Mouse (Mus musculus) layer of hippocampus, postnatal 36 days (tissue): ENCODE results near the gene Mus81. TPM values are rescaled to one million over a fixed set of nuclear protein-coding genes. Genes with fewer than 3 reads are reported as not detected.
A peak's percentile ranks its signal among the peaks of the same experiment; 100 is the strongest.

ENCODE experiments used
- DNase-seq, 2 experiments: peaks; one replicate each; pipeline ENCODE4 v3.0.0; 2022
- total RNA-seq, 2 experiments: library from RNA; stranded (reverse); gene quantifications; 2 replicates each; pipeline ENCODE4 v1.2.3; 2021

The Mus81 gene
- total RNA-seq, 2 experiments from 2014 or later = 37.6 to 39.3 TPM

DNA sequence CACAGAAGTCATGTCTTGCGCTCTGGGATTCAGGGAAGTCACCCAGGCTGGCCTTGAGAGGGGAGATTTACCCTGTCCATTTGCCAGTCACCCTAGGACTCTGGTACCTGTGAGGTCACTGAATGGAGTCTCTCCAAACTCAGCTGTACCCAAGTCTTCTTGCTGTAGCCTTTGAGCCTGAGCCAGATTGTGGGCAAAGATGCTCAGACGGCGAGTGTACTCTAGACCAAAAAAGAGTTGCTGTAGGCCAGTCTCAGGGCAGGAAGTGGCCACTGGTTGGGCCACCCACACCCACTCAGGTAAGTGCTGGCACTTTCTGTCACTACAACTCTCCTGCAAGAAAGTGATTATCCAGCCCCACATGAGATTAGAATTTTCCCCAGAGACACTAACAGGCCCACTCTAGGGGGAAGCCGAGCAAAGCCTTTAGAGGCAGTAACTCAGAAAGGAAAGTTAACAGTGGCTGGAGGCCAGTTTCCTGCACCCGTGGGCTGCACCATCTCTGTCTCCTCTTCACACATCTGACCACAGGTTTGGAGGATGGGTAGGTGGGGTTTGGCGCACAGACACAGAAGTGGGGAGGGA, 21.2 kb downstream of the Mus81 start:
- no peak for DNase-seq

DNA sequence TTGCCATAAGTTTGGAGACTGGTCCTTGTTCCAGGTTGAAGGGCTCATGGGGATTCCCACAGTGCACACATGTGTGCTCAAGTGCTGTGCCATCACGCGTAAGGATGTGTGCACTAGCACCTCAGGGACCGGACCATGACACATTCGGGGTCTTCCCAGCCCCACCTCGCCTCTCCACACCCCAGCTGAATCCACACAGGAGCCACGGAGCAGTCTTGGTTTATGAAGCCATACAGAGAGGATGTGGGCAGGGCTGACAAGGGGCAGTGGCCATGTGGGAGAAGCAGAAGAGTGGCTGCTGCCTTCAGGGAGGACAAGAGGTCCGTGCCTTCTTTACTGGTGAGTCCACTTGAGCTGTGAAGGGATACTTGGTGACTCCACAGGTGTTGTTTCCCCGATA, 23.2 kb downstream of the Mus81 start:
- DNase-seq = no peak

DNA sequence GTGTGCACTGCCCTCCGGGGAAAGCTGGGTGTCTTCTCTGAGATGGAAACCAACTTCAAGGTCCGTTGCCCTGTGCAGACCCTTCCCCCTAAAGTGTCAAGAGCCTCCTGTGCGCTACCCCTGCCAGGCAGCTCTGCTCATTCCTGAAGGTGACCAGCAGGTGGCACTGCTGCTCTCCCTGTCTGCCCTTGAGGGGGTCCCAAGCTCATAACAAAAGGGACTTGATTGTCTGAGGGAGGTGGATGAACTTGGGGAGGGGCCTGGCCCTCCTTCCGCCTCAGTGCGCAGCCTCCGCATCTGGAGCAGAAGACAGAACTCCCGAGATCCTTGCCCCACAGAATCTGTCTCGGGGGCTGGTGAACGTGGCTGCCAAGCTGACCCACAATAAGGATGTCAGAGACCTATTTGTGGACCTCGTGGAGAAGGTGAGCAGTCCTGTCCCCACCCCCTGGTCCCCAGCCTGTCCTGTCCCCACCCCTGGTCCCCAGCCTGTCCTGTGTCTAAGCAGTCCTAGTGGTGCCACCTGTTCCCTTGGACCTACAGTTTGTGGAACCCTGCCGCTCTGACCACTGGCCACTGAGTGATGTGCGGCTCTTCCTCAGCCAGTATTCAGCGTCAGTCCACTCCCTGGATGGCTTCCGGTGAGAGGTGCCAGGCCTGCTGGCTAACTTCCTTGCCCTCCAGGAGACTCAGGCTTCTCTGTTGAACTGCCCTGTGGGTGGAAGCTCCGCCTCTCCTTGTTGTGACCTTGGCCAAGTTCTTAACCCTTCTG, 24.2 kb downstream of the Mus81 start:
- DNase-seq = peak; percentile 46 to 58

DNA sequence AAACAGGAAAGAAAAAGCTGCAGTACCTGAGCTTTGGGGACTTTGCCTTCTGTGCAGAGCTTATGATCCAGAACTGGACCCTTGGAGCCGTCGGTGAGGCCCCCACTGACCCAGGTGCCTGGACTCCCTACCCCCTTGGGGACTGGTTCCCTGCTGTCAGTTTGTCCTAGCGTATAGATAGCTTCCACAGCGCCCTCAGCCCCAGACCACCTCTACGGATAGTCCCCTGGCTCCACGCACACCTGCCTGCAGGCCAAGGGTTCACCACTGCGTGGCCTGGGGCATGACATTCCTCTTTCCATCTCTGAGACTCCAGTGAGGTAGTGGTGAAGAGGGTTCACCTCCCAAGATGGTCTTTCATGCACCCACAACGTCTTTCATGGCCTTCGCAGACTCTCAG, 25.0 kb downstream of the Mus81 start:
- no peak for DNase-seq

- no peak for DNase-seq
Measured at GRCm38 (mm10) chr19:5461411-5461810, 26.8 kb downstream of the Mus81 start.

- peak; percentile 84 to 86 for DNase-seq
Measured at GRCm38 (mm10) chr19:5460465-5460911, 27.7 kb downstream of the Mus81 start, which contains the start of gene Fibp. Fibp (plus strand) TSS chr19:5460615.

GRCm38 (mm10) chr19:5459896-5460295, 28.3 kb downstream of the Mus81 start:
- DNase-seq = no peak

GRCm38 (mm10) chr19:5459019-5459418, 29.2 kb downstream of the Mus81 start:
- peak; percentile 56 to 61 for DNase-seq

GRCm38 (mm10) chr19:5457746-5458442, 30.3 kb downstream of the Mus81 start, which contains the start of gene Ccdc85b:
Ccdc85b (minus strand) TSS chr19:5457894.
- DNase-seq = no peak

DNA sequence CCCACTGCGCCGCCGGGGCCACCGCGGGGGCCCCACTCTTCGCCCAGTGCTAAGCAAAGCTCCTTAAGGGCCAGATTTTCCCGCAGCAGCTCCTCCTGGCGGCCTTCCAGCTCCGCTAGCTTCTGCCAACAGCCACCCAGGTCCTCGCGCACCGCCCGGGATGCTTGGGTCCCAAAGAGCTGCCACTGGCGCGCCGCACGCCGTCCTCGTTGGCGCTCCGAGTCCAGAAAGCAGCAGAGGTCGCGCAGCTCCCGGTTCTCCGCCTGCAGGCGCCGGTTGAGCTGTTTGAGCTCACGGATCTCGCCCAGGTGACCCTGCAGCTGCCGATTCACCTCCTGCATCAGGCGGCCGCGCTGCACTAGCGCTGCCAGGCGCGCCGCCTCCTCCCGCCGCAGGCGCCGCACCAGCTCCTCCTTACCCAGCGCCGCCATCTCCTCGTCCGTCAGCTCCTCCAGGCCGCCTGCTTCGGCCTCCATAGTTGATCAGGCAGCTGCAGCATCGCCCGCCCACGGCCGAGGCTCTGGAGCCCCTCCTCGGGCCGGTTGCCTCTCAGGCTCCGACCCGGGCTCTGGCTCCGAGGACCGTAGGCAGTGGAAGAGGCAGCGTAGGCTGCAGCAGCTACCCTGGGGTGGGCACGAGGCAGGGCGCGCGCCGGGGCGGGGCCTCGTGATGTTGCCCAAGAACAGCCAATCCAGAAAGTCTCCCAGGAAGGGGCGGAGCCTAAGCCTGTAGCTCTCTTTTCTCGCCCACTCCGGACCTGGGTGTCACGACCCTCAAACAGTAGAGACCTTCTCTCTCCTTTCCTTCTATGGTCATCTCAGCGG, 31.1 kb downstream of the Mus81 start:
- peak; percentile 96 for DNase-seq

GRCm38 (mm10) chr19:5456241-5456921, 31.8 kb downstream of the Mus81 start:
- no peak for DNase-seq

DNA sequence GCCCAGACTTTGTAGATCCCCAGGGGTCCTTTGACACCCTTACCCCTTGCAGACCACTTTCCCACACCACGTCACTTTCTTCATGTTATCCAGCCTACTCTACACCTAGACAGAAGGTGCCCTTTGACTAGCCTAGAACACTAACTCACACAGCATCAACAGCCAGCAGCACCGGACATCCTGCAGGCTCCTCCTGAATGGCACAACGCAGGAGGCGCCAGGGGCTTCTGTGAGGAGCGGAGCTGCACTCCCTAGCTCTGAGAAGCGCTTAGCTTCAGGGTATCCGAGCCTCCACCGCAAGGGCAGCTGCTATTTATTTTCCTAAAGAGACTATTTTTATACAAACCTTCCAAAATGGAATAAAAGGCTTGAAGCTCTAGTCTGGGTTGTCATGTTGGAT, 32.6 kb downstream of the Mus81 start:
- no peak for DNase-seq

GRCm38 (mm10) chr19:5455037-5455436, 33.2 kb downstream of the Mus81 start:
- no peak for DNase-seq

DNA sequence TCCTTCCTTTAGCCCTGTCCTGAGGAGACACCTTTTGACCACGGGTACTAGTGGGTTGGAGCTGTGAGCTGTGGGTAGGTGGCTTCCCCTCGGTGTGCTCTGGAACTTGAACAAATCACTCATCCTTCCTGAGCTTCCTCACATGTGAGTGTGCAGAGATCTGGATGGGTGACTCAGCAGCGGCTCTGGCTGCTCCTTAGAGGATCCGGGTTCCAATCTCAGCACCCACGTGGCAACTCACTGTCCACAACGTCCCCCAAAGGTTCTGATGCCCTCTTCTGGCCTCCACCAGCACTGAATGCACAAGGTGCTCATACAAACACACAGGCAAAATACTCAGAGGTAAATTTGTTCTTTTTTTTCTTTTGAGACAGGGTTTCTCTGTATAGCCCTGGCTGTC, 36.4 kb downstream of the Mus81 start:
- DNase-seq = no peak

DNA sequence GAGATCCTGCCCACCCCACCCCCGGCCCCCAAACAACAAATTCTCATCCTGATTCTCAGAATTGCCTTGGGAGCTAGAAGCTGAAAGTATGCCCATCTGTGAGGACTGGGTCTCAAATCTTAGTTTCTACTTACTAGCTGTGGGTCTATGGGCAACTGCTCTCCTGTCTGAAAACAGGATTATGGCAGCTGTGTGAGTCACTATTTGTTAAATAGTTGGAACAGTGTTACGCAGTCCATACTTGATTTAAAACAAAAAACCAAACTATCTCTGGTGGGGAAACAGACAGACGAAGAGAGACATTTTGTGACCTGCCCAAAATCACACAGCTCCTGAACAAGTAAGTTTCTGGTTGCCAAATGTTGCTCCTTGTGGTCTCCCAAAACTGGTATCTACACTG, 38.5 kb downstream of the Mus81 start:
- no peak for DNase-seq

DNA sequence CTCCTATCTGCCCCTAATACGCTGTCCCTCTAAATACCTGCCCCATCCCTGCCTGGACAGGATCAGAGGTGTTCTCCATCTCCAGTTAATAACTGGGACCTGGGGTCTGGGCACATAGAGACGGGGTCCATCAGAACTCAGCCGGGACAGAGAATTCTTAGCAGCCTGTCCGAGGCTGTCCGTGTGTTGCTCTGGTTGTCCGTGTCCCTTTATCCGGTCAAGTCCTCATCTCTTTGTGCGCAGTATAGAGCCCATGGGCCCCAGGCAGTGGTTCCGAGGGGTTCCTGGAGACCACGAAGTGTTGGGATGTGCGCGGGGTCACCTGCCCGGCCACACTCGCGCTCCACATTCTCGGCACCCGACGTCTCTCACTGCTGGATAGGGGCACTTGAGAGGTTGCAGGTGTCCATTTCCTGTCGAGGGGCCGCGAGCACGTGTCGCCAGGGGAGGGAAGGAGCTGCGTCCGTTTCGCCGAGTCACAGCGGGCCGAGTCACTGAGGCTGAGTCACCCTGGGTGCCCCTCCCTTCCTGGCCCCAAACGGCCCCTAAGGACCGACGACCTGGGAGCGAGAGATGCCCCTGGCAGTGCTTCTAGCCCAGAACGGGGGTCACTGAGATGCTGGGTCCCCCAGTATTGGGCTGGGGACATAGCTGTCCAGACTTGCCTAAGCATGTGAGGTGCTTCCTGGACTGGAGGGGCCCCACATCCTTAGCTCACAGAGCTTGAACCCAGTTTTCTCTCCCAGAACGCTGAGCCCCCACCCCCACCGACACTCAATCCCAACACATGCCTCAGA, 39.6 kb downstream of the Mus81 start:
- no peak for DNase-seq

DNA sequence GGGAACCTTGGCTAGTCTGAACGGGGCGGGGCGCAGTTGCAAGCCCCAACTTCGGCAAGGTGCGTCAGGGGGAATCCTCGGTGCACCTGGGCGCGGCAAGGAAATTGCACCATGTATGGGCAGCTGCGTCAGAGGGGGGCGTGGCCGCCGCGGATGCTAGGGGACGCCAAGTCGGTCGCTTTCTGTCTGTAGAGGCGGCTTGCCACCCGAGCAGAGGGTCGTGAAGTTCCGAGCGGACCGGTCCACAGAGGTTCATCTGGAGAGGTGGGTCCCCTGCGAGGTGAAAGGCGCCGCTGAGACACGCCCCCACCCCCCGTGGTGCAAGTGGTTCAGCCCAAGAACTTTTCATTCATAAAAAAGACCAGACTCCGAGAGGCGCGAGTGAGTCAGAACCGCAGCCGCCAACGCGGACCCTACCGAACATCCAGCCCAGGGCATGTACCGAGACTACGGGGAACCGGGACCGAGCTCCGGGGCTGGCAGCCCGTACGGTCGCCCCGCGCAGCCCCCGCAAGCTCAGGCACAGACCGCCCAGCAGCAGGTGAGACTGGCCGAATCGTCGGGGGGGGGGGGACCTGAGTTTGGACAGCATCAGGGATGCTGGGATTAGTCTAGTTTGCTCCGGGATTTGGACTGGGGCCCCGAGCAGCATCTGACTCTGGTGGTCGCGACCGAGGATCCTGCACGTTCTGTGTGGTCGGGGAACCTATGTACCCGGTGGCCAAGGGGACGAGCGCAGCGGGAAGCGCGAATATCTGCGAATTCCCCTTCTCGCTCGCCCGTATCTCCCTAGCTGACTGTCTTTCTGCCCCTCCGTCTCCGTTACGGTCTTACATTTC, 40.5 kb downstream of the Mus81 start, which contains the start of gene Fosl1:
Gene Fosl1, plus strand, starts transcription at position 33 of the 839 bp plus-strand sequence.
- peak; percentile 64 to 65 for DNase-seq

DNA sequence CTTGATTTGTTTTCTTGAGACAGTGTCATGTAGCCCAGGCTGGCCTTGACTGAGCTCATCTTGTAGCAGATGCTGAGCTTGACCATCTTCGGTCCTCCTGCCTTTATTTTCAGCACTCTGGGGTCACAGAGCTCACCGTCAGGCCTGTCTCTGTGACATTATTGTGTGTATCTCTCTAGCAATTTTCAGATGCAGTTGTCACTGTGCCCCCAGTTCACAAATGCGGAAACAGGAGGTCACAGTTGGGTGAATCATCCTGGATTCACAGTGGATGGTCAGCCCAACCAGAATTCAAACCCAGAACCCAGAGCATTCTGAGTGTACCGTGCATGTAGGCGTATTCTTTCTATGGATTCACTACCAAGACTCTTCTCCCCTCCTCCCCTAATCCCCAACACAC, 42.5 kb downstream of the Mus81 start:
- DNase-seq = no peak

DNA sequence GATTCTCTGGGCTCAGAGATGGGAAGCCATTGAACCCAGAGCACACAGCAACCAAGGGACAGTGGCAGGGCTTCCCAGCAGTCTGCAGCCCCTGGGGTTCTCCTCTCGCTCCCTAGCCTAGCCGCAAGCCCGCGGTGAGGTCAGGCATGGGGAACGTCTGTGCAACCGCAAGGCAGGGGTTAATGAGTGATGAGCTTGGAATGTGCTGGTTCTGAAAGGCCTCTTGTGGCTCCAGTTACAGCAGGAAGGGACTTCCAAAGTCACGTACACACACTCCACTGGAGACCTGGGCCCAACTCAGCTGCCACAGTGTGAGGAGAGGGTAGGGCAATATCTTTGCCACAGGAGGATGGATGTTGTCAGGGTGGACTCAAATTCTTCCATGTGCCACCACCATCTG, 43.2 kb downstream of the Mus81 start:
- DNase-seq = no peak

- no peak for DNase-seq
Measured at GRCm38 (mm10) chr19:5444371-5444908, 43.8 kb downstream of the Mus81 start.
